Mouse (Mus musculus): ENCODE data around the gene Arhgef6.

DNA sequence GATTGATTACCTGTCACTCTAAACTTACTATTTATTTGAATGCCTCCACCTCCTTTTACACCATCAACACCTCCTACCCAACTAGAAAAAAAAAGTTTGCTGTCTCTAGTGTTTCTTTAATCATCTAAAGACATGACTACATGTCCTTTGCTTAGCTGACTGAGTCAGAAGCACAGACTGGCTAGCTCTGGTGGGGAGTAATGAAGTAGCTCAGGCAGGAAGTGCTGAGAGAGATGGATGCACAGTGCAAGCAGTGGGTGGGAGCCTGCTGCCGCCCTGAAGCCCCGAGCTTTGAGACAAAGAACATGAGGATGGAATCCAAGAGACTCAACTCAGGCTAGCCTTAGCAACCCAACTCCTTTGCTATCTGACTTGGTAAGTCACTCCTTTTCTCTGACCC lies 138.1 kb downstream of the Arhgef6 start:
- no peak for TF ChIP-seq CTCF (IDR thresholded peaks at IDR 0.05; ENCODE audit: low read depth, low read length)
- TF ChIP-seq POLR2A (IDR thresholded peaks at IDR 0.05; ENCODE audit: borderline replicate concordance, low read depth, low read length): no peak
